Mouse (Mus musculus): ENCODE data around the gene Ptprg. TPM values are rescaled to one million over a fixed set of nuclear protein-coding genes. Genes with fewer than 3 reads are reported as not detected.

Gene Ptprg
- total and polyA plus RNA-seq, 3 experiments: not detected

- DNase-seq (ENCODE audit: low read depth, low spot score): no peak
- H3K9me3 ChIP-seq (replicated peaks; ENCODE audit: insufficient read depth, low read length): no peaks in the 10 kb centered on the region
- H3K36me3 ChIP-seq (ENCODE audit: control insufficient read depth in 1 of 2, insufficient read depth in 2 of 2, low read length in 2 of 2): no peaks in the 10 kb centered on the region
- no peak overlapping the region for H3K27ac ChIP-seq (ENCODE audit: control insufficient read depth, low read depth, low read length)
- no peaks in the 10 kb centered on the region for H3K79me2 ChIP-seq (ENCODE audit: control insufficient read depth, insufficient read depth, low read length, poor library complexity)
- TF ChIP-seq MAZ (IDR thresholded peaks at IDR 0.05; ENCODE audit: low read depth, low read length) (no peak), MYB (IDR thresholded peaks at IDR 0.05; ENCODE audit: low read depth, low read length) (no peak), ELF1 (IDR thresholded peaks at IDR 0.05; ENCODE audit: low read depth, low read length) (no peak), CHD1 (IDR thresholded peaks at IDR 0.05; ENCODE audit: low read depth, low read length) (no peak), TCF12 (IDR thresholded peaks at IDR 0.05; ENCODE audit: low read depth, low read length) (no peak), GABPA (IDR thresholded peaks at IDR 0.05; ENCODE audit: low read depth, low read length) (no peak), MXI1 (IDR thresholded peaks at IDR 0.05; ENCODE audit: low read depth, low read length) (no peak), RAD21 (IDR thresholded peaks at IDR 0.05; ENCODE audit: low read depth, low read length) (no peak), ZNF384 (IDR thresholded peaks at IDR 0.05; ENCODE audit: low read depth, low read length) (no peak), MAFK (IDR thresholded peaks at IDR 0.05; ENCODE audit: borderline replicate concordance, low read depth, low read length) (no peak), BHLHE40 (IDR thresholded peaks at IDR 0.05; ENCODE audit: borderline replicate concordance, low read depth, low read length) (no peak), ZMIZ1 (IDR thresholded peaks at IDR 0.05; ENCODE audit: low read depth, low read length) (no peak), MAX (IDR thresholded peaks at IDR 0.05; ENCODE audit: low read length) (no peak), POLR2A (IDR thresholded peaks at IDR 0.05; ENCODE audit: control insufficient read depth in 1 of 2, insufficient read depth in 1 of 2, low read depth in 1 of 2, low read length in 2 of 2, poor library complexity in 1 of 2) (no peak), MEF2A (IDR thresholded peaks at IDR 0.05; ENCODE audit: extremely low read depth, insufficient replicate concordance, low read depth, low read length, poor library complexity, severe bottlenecking) (no peak), TBP (IDR thresholded peaks at IDR 0.05; ENCODE audit: low read depth, low read length) (no peak)
- no peak overlapping the region for H3K9ac ChIP-seq (ENCODE audit: control insufficient read depth, low read depth, low read length, poor library complexity, severe bottlenecking)
- H3K27me3 ChIP-seq (ENCODE audit: control insufficient read depth in 1 of 2, insufficient read depth in 2 of 2, low read length in 2 of 2): no peaks in the 10 kb centered on the region
- no peaks in the 10 kb centered on the region for H3K4me1 ChIP-seq (ENCODE audit: control insufficient read depth in 1 of 2, insufficient read depth in 2 of 2, low read length in 2 of 2)
- no peak overlapping the region for H3K4me3 ChIP-seq (ENCODE audit: control insufficient read depth in 1 of 2, insufficient read depth in 1 of 2, low read depth in 2 of 2, low read length in 2 of 2)
Observed at GRCm38 (mm10) chr14:11558496-11558895, 5.2 kb downstream of the Ptprg start.

DNA sequence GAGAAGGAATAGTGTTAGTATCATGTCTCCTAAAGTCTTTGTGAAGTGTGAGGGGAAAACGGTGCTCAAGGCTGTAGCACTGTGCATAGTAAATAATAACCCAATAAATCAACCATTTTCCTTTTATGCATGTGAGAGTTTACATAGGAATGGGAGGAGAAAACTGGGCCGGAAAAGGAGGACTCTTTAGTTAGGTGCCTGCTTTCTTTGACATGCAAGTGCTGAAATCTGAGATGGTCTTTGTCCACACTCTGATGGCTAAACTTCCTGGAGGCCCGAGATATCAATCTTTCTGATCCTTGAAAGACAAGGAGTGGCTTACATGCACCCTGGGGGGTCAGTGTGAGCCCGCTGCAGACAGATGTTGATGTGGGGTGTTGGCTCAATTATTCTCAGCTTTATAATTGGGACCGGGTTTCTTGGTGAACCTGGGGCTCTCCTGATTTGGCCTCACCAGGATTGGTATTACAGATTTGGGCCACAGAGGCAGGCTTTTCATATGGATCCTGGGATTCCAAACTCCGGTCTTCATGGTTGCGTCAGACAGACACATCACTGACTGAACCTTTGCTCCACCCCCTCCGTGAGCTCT is 7.4 kb downstream of the Ptprg start:
- no peak for DNase-seq (ENCODE audit: low read depth, low spot score)
- Histone ChIP-seq H3K4me3 (ENCODE audit: control insufficient read depth in 1 of 2, insufficient read depth in 1 of 2, low read depth in 2 of 2, low read length in 2 of 2) (no peak overlapping the region), H3K27ac (ENCODE audit: control insufficient read depth, low read depth, low read length) (no peak overlapping the region), H3K27me3 (ENCODE audit: control insufficient read depth in 1 of 2, insufficient read depth in 2 of 2, low read length in 2 of 2) (no peaks in the 10 kb centered on the region), H3K4me1 (ENCODE audit: control insufficient read depth in 1 of 2, insufficient read depth in 2 of 2, low read length in 2 of 2) (no peaks in the 10 kb centered on the region), H3K9me3 (replicated peaks; ENCODE audit: insufficient read depth, low read length) (no peaks in the 10 kb centered on the region), H3K36me3 (ENCODE audit: control insufficient read depth in 1 of 2, insufficient read depth in 2 of 2, low read length in 2 of 2) (no peaks in the 10 kb centered on the region), H3K79me2 (ENCODE audit: control insufficient read depth, insufficient read depth, low read length, poor library complexity) (no peaks in the 10 kb centered on the region), H3K9ac (ENCODE audit: control insufficient read depth, low read depth, low read length, poor library complexity, severe bottlenecking) (no peak overlapping the region)
- TF ChIP-seq USF1 (IDR thresholded peaks at IDR 0.05; ENCODE audit: low read depth, low read length): no peak
- TF ChIP-seq RCOR1 (IDR thresholded peaks at IDR 0.05; ENCODE audit: low read depth, low read length): no peak
- TF ChIP-seq ZNF384 (IDR thresholded peaks at IDR 0.05; ENCODE audit: low read depth, low read length): no peak
- TF ChIP-seq TAL1 (IDR thresholded peaks at IDR 0.05; ENCODE audit: low read length): no peak
- no peak for TF ChIP-seq KAT2A (conservative IDR thresholded peaks at IDR 0.05; ENCODE audit: low read depth, low read length)
- no peak for TF ChIP-seq JUND (IDR thresholded peaks at IDR 0.05; ENCODE audit: low read depth, low read length)
- TF ChIP-seq SIN3A (IDR thresholded peaks at IDR 0.05; ENCODE audit: low read length): no peak
- TF ChIP-seq BHLHE40 (IDR thresholded peaks at IDR 0.05; ENCODE audit: borderline replicate concordance, low read depth, low read length): no peak
- TF ChIP-seq ZKSCAN1 (IDR thresholded peaks at IDR 0.05; ENCODE audit: low read depth, low read length): no peak
- TF ChIP-seq UBTF (IDR thresholded peaks at IDR 0.05; ENCODE audit: borderline replicate concordance, insufficient read depth, low read depth, low read length): no peak
- no peak for TF ChIP-seq MXI1 (IDR thresholded peaks at IDR 0.05; ENCODE audit: low read depth, low read length)
- TF ChIP-seq CHD1 (IDR thresholded peaks at IDR 0.05; ENCODE audit: low read depth, low read length): no peak
- TF ChIP-seq SMC3 (IDR thresholded peaks at IDR 0.05; ENCODE audit: low read depth, low read length): no peak
- TF ChIP-seq MEF2A (IDR thresholded peaks at IDR 0.05; ENCODE audit: extremely low read depth, insufficient replicate concordance, low read depth, low read length, poor library complexity, severe bottlenecking): no peak
